Mouse (Mus musculus): ENCODE results near the gene Erbb2. TPM values are rescaled to one million over a fixed set of nuclear protein-coding genes. Genes with fewer than 3 reads are reported as not detected.
A peak's percentile ranks its signal among the peaks of the same experiment; 100 is the strongest.
"Not testable (repeated sequence)": the region's sequence is repeated elsewhere in the genome, so short reads cannot be mapped to it uniquely, and the experiment has no call there.

Erbb2 gene
- polyA plus RNA-seq, 1 experiment = 105 TPM

GRCm38 (mm10) chr11:98379379-98379778 lies 32.9 kb upstream of the Erbb2 start:
- H3K4me3 ChIP-seq (ENCODE audit: low read depth, low read length) = no peak overlapping the region
- TF ChIP-seq CTCF (IDR thresholded peaks at IDR 0.05; ENCODE audit: extremely low read depth, insufficient read length, insufficient replicate concordance, low read depth, low read length) = no peak
- no peak for TF ChIP-seq POLR2A (IDR thresholded peaks at IDR 0.05; ENCODE audit: low read depth, low read length)
- no peak overlapping the region for H3K27ac ChIP-seq (ENCODE audit: insufficient read depth, low read depth, low read length)
- peaks cover 61% of the 10 kb centered on the region for H3K36me3 ChIP-seq (ENCODE audit: control insufficient read depth, insufficient read depth, low read length)
- H3K4me1 ChIP-seq (ENCODE audit: control insufficient read depth, insufficient read depth, insufficient read length, low read length) = peaks cover 2% of the 10 kb centered on the region; the same call in 1 of the 2 replicates
- WGBS = 84% methylated on average over 7 of the region's 7 CpGs
- no peaks in the 10 kb centered on the region for H3K27me3 ChIP-seq (ENCODE audit: control insufficient read depth, insufficient read depth, low read length)

- WGBS = 79% methylated on average over 6 of the region's 6 CpGs
- Histone ChIP-seq H3K4me3 (ENCODE audit: low read depth, low read length) (no peak overlapping the region), H3K27me3 (ENCODE audit: control insufficient read depth, insufficient read depth, low read length) (no peaks in the 10 kb centered on the region), H3K27ac (ENCODE audit: insufficient read depth, low read depth, low read length) (no peak overlapping the region), H3K36me3 (ENCODE audit: control insufficient read depth, insufficient read depth, low read length) (peaks cover 53% of the 10 kb centered on the region), H3K4me1 (ENCODE audit: control insufficient read depth, insufficient read depth, insufficient read length, low read length) (peaks cover 2% of the 10 kb centered on the region; the same call in 1 of the 2 replicates)
- no peak for TF ChIP-seq POLR2A (IDR thresholded peaks at IDR 0.05; ENCODE audit: low read depth, low read length)
- no peak for TF ChIP-seq CTCF (IDR thresholded peaks at IDR 0.05; ENCODE audit: extremely low read depth, insufficient read length, insufficient replicate concordance, low read depth, low read length)
These were observed 32.2 kb upstream of the Erbb2 start for GRCm38 (mm10) chr11:98380106-98380505.

GRCm38 (mm10) chr11:98381651-98382050 lies 30.6 kb upstream of the Erbb2 start:
- no peaks in the 10 kb centered on the region for H3K27me3 ChIP-seq (ENCODE audit: control insufficient read depth, insufficient read depth, low read length)
- no peak overlapping the region for H3K27ac ChIP-seq (ENCODE audit: insufficient read depth, low read depth, low read length)
- H3K4me1 ChIP-seq (ENCODE audit: control insufficient read depth, insufficient read depth, insufficient read length, low read length) = peaks cover 2% of the 10 kb centered on the region; the same call in 1 of the 2 replicates
- TF ChIP-seq POLR2A (IDR thresholded peaks at IDR 0.05; ENCODE audit: low read depth, low read length) = no peak
- TF ChIP-seq CTCF (IDR thresholded peaks at IDR 0.05; ENCODE audit: extremely low read depth, insufficient read length, insufficient replicate concordance, low read depth, low read length) = no peak
- WGBS = 88% methylated on average over 2 of the region's 2 CpGs
- H3K4me3 ChIP-seq (ENCODE audit: low read depth, low read length) = no peak overlapping the region
- peaks cover 39% of the 10 kb centered on the region for H3K36me3 ChIP-seq (ENCODE audit: control insufficient read depth, insufficient read depth, low read length)

DNA sequence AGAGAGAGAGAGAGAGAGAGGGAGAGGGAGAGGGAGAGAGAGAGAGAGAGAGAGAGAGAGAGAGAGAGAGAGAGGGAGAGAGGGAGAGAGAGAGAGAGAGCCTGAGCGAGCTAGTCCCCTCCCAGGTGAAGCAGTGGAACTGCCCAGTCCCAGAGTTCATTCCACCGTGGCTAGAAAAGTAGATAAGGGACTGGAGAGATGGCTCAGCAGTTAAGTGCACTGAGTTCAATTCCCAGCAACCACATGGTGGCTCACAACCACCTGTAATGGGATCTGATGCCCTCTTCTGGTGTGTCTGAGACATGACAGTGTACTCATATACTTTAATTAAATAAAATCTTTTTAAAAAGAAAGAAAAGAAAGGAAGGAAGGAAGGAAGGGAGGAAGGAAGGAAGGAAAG lies 29.9 kb upstream of the Erbb2 start:
- not testable (repeated sequence) for H3K27ac ChIP-seq (ENCODE audit: insufficient read depth, low read depth, low read length); H3K27me3 ChIP-seq (ENCODE audit: control insufficient read depth, insufficient read depth, low read length); H3K4me1 ChIP-seq (ENCODE audit: control insufficient read depth, insufficient read depth, insufficient read length, low read length); H3K4me3 ChIP-seq (ENCODE audit: low read depth, low read length)
- 26% methylated on average over 2 of the region's 2 CpGs for WGBS
- peak; percentile 10; the same call in 1 of the 2 replicates for TF ChIP-seq CTCF (IDR thresholded peaks at IDR 0.05; ENCODE audit: extremely low read depth, insufficient read length, insufficient replicate concordance, low read depth, low read length)
- peaks cover 32% of the 10 kb centered on the region for H3K36me3 ChIP-seq (ENCODE audit: control insufficient read depth, insufficient read depth, low read length)

DNA sequence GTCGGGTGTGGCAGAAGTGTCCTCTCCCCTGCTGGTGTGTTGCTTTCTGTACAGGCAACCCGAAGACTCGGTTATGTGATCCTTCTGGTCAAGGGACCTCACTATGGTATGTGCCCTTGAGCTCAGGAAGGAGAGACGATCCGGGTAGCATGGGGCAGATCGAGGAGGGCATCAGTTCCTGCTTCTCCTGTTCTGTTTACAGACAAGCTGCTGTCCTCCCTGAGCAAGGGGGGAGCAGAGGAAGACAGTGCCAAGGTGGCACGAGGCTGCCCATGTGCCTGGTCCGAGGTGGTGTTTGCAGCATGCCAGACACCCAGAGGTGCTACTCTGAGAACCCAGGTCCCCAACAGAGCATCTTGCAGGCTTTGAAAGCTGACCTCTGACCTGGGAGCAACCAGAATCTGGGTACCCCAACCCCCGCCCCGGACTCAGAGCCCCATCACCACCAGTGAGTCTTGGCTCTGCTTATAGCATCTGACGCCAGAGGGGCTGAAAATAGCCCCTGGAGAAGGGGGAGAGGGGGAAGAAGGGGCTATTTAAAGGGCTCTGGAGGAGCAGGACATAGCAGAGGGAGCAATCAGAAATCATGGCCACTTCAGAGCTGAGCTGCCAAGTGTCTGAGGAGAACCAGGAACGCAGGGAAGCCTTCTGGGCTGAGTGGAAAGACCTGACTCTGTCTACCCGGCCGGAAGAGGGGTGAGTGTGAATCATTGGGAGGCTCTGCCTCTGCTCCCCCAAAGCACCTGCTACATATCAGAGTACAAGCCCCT lies 28.8 kb upstream of the Erbb2 start, which contains the start of gene Tcap:
Tcap (plus strand) TSS at position 551 of the 770 bp plus-strand sequence.
- Histone ChIP-seq H3K4me3 (ENCODE audit: low read depth, low read length) (no peak within 1 kb of the TSS), H3K4me1 (ENCODE audit: control insufficient read depth, insufficient read depth, insufficient read length, low read length) (peaks cover 2% of the 10 kb centered on the region; the same call in 1 of the 2 replicates), H3K27ac (ENCODE audit: insufficient read depth, low read depth, low read length) (no peak within 1 kb of the TSS), H3K36me3 (ENCODE audit: control insufficient read depth, insufficient read depth, low read length) (peaks cover 22% of the 10 kb centered on the region), H3K27me3 (ENCODE audit: control insufficient read depth, insufficient read depth, low read length) (no peaks in the 10 kb centered on the region)
- TF ChIP-seq CTCF (IDR thresholded peaks at IDR 0.05; ENCODE audit: extremely low read depth, insufficient read length, insufficient replicate concordance, low read depth, low read length) (no peak), POLR2A (IDR thresholded peaks at IDR 0.05; ENCODE audit: low read depth, low read length) (no peak)
- 73% methylated on average over 14 of the region's 14 CpGs for WGBS

DNA sequence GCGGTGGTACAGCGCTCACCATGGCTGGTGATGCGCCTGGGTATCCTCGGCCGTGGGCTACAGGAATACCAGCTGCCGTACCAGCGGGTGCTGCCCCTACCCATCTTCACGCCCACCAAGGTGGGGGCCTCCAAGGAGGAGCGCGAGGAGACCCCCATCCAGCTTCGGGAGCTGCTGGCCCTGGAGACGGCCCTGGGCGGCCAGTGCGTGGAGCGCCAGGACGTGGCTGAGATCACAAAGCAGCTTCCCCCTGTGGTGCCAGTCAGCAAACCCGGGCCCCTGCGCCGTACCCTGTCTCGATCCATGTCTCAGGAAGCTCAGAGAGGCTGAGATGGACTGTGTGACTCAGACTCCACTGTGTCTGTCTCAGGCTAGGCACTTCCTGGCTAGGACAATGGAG lies 28.1 kb upstream of the Erbb2 start:
- Histone ChIP-seq H3K27me3 (ENCODE audit: control insufficient read depth, insufficient read depth, low read length) (no peaks in the 10 kb centered on the region), H3K4me3 (ENCODE audit: low read depth, low read length) (no peak overlapping the region), H3K36me3 (ENCODE audit: control insufficient read depth, insufficient read depth, low read length) (peaks cover 15% of the 10 kb centered on the region), H3K27ac (ENCODE audit: insufficient read depth, low read depth, low read length) (no peak overlapping the region), H3K4me1 (ENCODE audit: control insufficient read depth, insufficient read depth, insufficient read length, low read length) (peaks cover 3% of the 10 kb centered on the region; the same call in 1 of the 2 replicates)
- TF ChIP-seq POLR2A (IDR thresholded peaks at IDR 0.05; ENCODE audit: low read depth, low read length) = no peak
- TF ChIP-seq CTCF (IDR thresholded peaks at IDR 0.05; ENCODE audit: extremely low read depth, insufficient read length, insufficient replicate concordance, low read depth, low read length) = no peak
- 88% methylated on average over 20 of the region's 20 CpGs for WGBS

- Histone ChIP-seq H3K36me3 (ENCODE audit: control insufficient read depth, insufficient read depth, low read length) (peaks cover 8% of the 10 kb centered on the region), H3K27me3 (ENCODE audit: control insufficient read depth, insufficient read depth, low read length) (no peaks in the 10 kb centered on the region), H3K4me3 (ENCODE audit: low read depth, low read length) (no peak overlapping the region), H3K4me1 (ENCODE audit: control insufficient read depth, insufficient read depth, insufficient read length, low read length) (peaks cover 8% of the 10 kb centered on the region), H3K27ac (ENCODE audit: insufficient read depth, low read depth, low read length) (no peak overlapping the region)
- TF ChIP-seq CTCF (IDR thresholded peaks at IDR 0.05; ENCODE audit: extremely low read depth, insufficient read length, insufficient replicate concordance, low read depth, low read length) (no peak), POLR2A (IDR thresholded peaks at IDR 0.05; ENCODE audit: low read depth, low read length) (no peak)
- WGBS = 83% methylated on average over 8 of the region's 8 CpGs
These were observed 27.3 kb upstream of the Erbb2 start for GRCm38 (mm10) chr11:98384721-98385637.

All from small intestine, adult 2 months (tissue).